Mouse (Mus musculus) MEL (cell line): Measurements from ENCODE around the gene Add2. TPM values are rescaled to one million over a fixed set of nuclear protein-coding genes. Genes with fewer than 3 reads are reported as not detected.
A peak's percentile ranks its signal among the peaks of the same experiment; 100 is the strongest.

ENCODE experiments used
- DNase-seq: peaks from one replicate; pipeline ENCODE4 v3.0.0; 2011; ENCODE audit warnings: low read depth, low spot score
- H3K27ac ChIP-seq: 2 replicates; pipeline ENCODE4 v1.5.1; 2012; ENCODE audit warnings: low read depth, mild to moderate bottlenecking, control low read depth, low read length, moderate library complexity; ENCODE audit not compliant: control insufficient read depth
- H3K27me3 ChIP-seq, 2 experiments: fragments of 150-350 bp in 1 of 2; sonication (generic) in 1 of 2; 2 replicates each; pipeline ENCODE4 v1.6.1; 2012; ENCODE audit warnings: low read length in 2 of 2, mild to moderate bottlenecking in 2 of 2, improper control_type of control experiment in 1 of 2, moderate library complexity in 1 of 2; ENCODE audit not compliant: insufficient read depth in 2 of 2, control insufficient read depth in 1 of 2
- H3K36me3 ChIP-seq, 2 experiments: 2 replicates each; pipeline ENCODE4 v1.6.1; 2012 to 2014; ENCODE audit warnings: low read length in 2 of 2, improper control_type of control experiment in 1 of 2, inconsistent platforms in 1 of 2, mild to moderate bottlenecking in 1 of 2; ENCODE audit not compliant: insufficient read depth in 2 of 2, control insufficient read depth in 1 of 2
- H3K4me1 ChIP-seq, 2 experiments: fragments of 150-350 bp in 1 of 2; sonication (generic) in 1 of 2; 2 replicates each; pipeline ENCODE4 v1.6.1; 2012; ENCODE audit warnings: low read length in 2 of 2, improper control_type of control experiment in 1 of 2, mild to moderate bottlenecking in 1 of 2; ENCODE audit not compliant: insufficient read depth in 2 of 2, control insufficient read depth in 1 of 2
- H3K4me3 ChIP-seq, 2 experiments: fragments of 150-350 bp in 1 of 2; sonication (generic) in 1 of 2; 2 replicates each; pipeline ENCODE4 v1.5.1; 2012; ENCODE audit warnings: low read depth in 2 of 2, low read length in 2 of 2, mild to moderate bottlenecking in 2 of 2, moderate library complexity in 2 of 2, control low read depth in 1 of 2, improper control_type of control experiment in 1 of 2; ENCODE audit not compliant: control insufficient read depth in 1 of 2, insufficient read depth in 1 of 2
- H3K79me2 ChIP-seq: 2 replicates; pipeline ENCODE4 v1.6.1; 2012; ENCODE audit warnings: mild to moderate bottlenecking, low read length, moderate library complexity; ENCODE audit not compliant: control insufficient read depth, poor library complexity, insufficient read depth
- H3K9ac ChIP-seq: 2 replicates; pipeline ENCODE4 v1.6.1; 2012; ENCODE audit warnings: low read depth, mild to moderate bottlenecking, control low read depth, low read length, moderate library complexity; ENCODE audit not compliant: control insufficient read depth, poor library complexity, severe bottlenecking
- H3K9me3 ChIP-seq: fragments of 150-350 bp; sonication (generic); replicated peaks from 2 replicates; pipeline ENCODE4 v1.6.1; 2012; ENCODE audit warnings: mild to moderate bottlenecking, low read length, improper control_type of control experiment, moderate library complexity; ENCODE audit not compliant: insufficient read depth
- BHLHE40 ChIP-seq: IDR thresholded peaks from 2 replicates; pipeline ENCODE4 v1.6.1; 2012; ENCODE audit warnings: low read depth, mild to moderate bottlenecking, inconsistent platforms, low read length, improper control_type of control experiment, borderline replicate concordance
- CHD2 ChIP-seq: IDR thresholded peaks from 2 replicates; pipeline ENCODE4 v1.6.1; 2011; ENCODE audit warnings: low read length, improper control_type of control experiment
- ETS1 ChIP-seq: IDR thresholded peaks from 2 replicates; pipeline ENCODE4 v1.6.1; 2012; ENCODE audit warnings: low read depth, mild to moderate bottlenecking, inconsistent platforms, low read length, improper control_type of control experiment, moderate library complexity
- GATA1 ChIP-seq: IDR thresholded peaks from 2 replicates; pipeline ENCODE4 v1.6.1; 2011; ENCODE audit warnings: low read depth, low read length, improper control_type of control experiment
- HCFC1 ChIP-seq: IDR thresholded peaks from 2 replicates; pipeline ENCODE4 v1.6.1; 2012; ENCODE audit warnings: low read depth, mild to moderate bottlenecking, inconsistent platforms, low read length, improper control_type of control experiment, moderate library complexity
- MAX ChIP-seq: IDR thresholded peaks from 2 replicates; pipeline ENCODE4 v1.6.1; 2011; ENCODE audit warnings: low read length, improper control_type of control experiment
- MEF2A ChIP-seq: IDR thresholded peaks from 2 replicates; pipeline ENCODE4 v1.6.1; 2014; ENCODE audit warnings: low read depth, mild to moderate bottlenecking, inconsistent platforms, low read length, improper control_type of control experiment; ENCODE audit not compliant: poor library complexity, insufficient replicate concordance, severe bottlenecking; ENCODE audit errors: extremely low read depth
- MXI1 ChIP-seq: IDR thresholded peaks from 2 replicates; pipeline ENCODE4 v1.6.1; 2011; ENCODE audit warnings: mild to moderate bottlenecking, low read depth, low read length, improper control_type of control experiment
- MYC ChIP-seq: IDR thresholded peaks from 2 replicates; pipeline ENCODE4 v1.6.1; 2011; ENCODE audit warnings: low read depth, mild to moderate bottlenecking, low read length, improper control_type of control experiment, moderate library complexity
- NELFE ChIP-seq: IDR thresholded peaks from 2 replicates; pipeline ENCODE4 v1.6.1; 2011; ENCODE audit warnings: low read depth, low read length, improper control_type of control experiment
- POLR2AphosphoS5 ChIP-seq: IDR thresholded peaks from 2 replicates; pipeline ENCODE4 v1.6.1; 2012; ENCODE audit warnings: low read depth, borderline replicate concordance, mild to moderate bottlenecking, inconsistent platforms, low read length, moderate library complexity, mixed read lengths
- RAD21 ChIP-seq: IDR thresholded peaks from 2 replicates; pipeline ENCODE4 v1.6.1; 2011; ENCODE audit warnings: mild to moderate bottlenecking, low read depth, low read length, improper control_type of control experiment
- RCOR1 ChIP-seq: IDR thresholded peaks from 2 replicates; pipeline ENCODE4 v1.6.1; 2012; ENCODE audit warnings: low read depth, mild to moderate bottlenecking, inconsistent platforms, low read length, improper control_type of control experiment
- SIN3A ChIP-seq: IDR thresholded peaks from 2 replicates; pipeline ENCODE4 v1.6.1; 2012; ENCODE audit warnings: low read length, improper control_type of control experiment, inconsistent platforms
- SMC3 ChIP-seq: IDR thresholded peaks from 2 replicates; pipeline ENCODE4 v1.6.1; 2011; ENCODE audit warnings: low read depth, low read length, improper control_type of control experiment
- TAL1 ChIP-seq: IDR thresholded peaks from 2 replicates; pipeline ENCODE4 v1.6.1; 2012; ENCODE audit warnings: mild to moderate bottlenecking, inconsistent platforms, low read length, moderate library complexity, mixed read lengths
- TBP ChIP-seq: IDR thresholded peaks from 2 replicates; pipeline ENCODE4 v1.8.0; 2011; ENCODE audit warnings: low read depth, low read length, improper control_type of control experiment
- UBTF ChIP-seq: IDR thresholded peaks from 2 replicates; pipeline ENCODE4 v1.6.1; 2012; ENCODE audit warnings: low read depth, mild to moderate bottlenecking, inconsistent platforms, low read length, improper control_type of control experiment, moderate library complexity, borderline replicate concordance; ENCODE audit not compliant: insufficient read depth
- USF1 ChIP-seq: IDR thresholded peaks from 2 replicates; pipeline ENCODE4 v1.6.1; 2014; ENCODE audit warnings: low read depth, mild to moderate bottlenecking, inconsistent platforms, low read length, improper control_type of control experiment, moderate library complexity
- ZC3H11A ChIP-seq: IDR thresholded peaks from 2 replicates; pipeline ENCODE4 v1.6.1; 2012; ENCODE audit warnings: low read depth, mild to moderate bottlenecking, inconsistent platforms, low read length, improper control_type of control experiment
- ZKSCAN1 ChIP-seq: IDR thresholded peaks from 2 replicates; pipeline ENCODE4 v1.6.1; 2012; ENCODE audit warnings: low read depth, mild to moderate bottlenecking, inconsistent platforms, low read length, improper control_type of control experiment, moderate library complexity
- ZMIZ1 ChIP-seq: IDR thresholded peaks from 2 replicates; pipeline ENCODE4 v1.6.1; 2012; ENCODE audit warnings: low read depth, mild to moderate bottlenecking, inconsistent platforms, low read length, improper control_type of control experiment, moderate library complexity
- polyA plus RNA-seq, 2 experiments: library from polyadenylated mRNA; stranded (reverse) in 1 of 2; unstranded in 1 of 2; fragments of >175 nt in 1 of 2; fragments of >200 nt in 1 of 2; gene quantifications; 2 replicates each; pipeline versions ENCODE4 v1.2.1 to v1.2.4; 2012; ENCODE audit warnings: low replicate concordance in 2 of 2, low read depth in 1 of 2; ENCODE audit not compliant: insufficient read length in 2 of 2, insufficient read depth in 1 of 2, missing spikeins in 1 of 2
- total RNA-seq: library from RNA; depleted of rRNA; stranded (reverse); fragments of 300-350 nt; gene quantifications from 2 replicates; pipeline ENCODE4 v1.2.3, GENCODE M21; 2012

The Add2 gene
- total and polyA plus RNA-seq, 3 experiments, result 85.0 to 191 (median 129) TPM

DNA sequence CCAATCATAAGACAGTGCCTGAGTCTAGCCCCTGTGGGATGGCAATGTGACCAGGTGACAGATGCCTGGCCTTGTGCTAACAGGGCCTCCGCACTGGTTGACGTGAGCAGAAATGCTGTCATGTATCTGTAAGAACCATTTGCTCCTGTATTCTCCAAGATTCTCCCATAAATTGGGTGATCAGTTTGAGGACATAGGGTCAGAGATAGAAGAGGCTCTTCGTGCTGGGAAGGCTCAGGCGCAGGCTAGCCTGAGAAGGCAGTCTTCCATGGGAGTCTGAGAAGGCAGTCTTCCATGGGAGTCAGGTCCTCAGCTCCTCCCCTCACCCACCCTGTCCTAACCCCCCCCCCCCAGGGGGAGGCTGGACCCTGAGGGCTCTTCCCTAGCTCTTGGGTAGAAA is 94.6 kb downstream of the Add2 start:
- no peaks in the 10 kb centered on the region for H3K27me3 ChIP-seq

DNA sequence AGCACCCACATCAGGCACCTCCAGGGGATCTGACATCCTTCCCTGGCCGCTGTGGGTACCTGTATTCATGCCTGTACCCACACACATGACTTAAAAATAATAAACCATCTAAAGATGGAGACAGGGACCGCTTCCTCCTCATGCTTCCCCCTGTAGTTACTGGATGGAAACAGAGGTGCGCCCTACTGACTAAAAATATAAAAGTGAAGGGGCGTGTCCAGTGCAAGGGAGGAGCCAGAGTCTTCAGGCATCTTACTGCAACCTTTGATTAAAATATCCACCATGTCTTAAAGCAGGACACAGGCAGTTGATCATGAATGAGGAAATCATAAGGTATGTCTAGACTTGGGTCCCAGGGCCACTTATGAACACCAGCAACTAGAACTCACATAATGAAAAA is 97.3 kb downstream of the Add2 start:
- H3K27ac ChIP-seq, result no peak overlapping the region
- no peaks in the 10 kb centered on the region for H3K9me3 ChIP-seq
- H3K36me3 ChIP-seq, result peaks cover 0 to 20% of the 10 kb centered on the region in 2 experiments; a peak in 2 of 4 replicates
- no peaks in the 10 kb centered on the region for H3K79me2 ChIP-seq
- no peak overlapping the region for H3K9ac ChIP-seq
- peak; percentile 70 for DNase-seq
- H3K4me3 ChIP-seq, result no peak overlapping the region
- TF ChIP-seq MAX (no peak), CHD2 (no peak), USF1 (no peak), HCFC1 (no peak), SMC3 (no peak), BHLHE40 (no peak)
- peaks cover 12 to 31% of the 10 kb centered on the region in 2 experiments for H3K4me1 ChIP-seq
- no peaks in the 10 kb centered on the region for H3K27me3 ChIP-seq

More for the DNA sequence above, 94.6 kb downstream of the Add2 start:
- DNase-seq, result peak; percentile 46
- H3K27ac ChIP-seq, result no peak overlapping the region
- no peak overlapping the region for H3K4me3 ChIP-seq
- no peak overlapping the region for H3K9ac ChIP-seq
- H3K4me1 ChIP-seq, result peaks cover 0 to 9% of the 10 kb centered on the region in 2 experiments; a peak in 3 of 4 replicates
- H3K79me2 ChIP-seq, result no peaks in the 10 kb centered on the region
- no peak for TF ChIP-seq RAD21
- no peak for TF ChIP-seq TBP
- no peak for TF ChIP-seq RCOR1
- TF ChIP-seq POLR2AphosphoS5, result no peak
- no peak for TF ChIP-seq UBTF
- no peak for TF ChIP-seq GATA1
- no peak for TF ChIP-seq MYC
- no peak for TF ChIP-seq MEF2A
- no peak for TF ChIP-seq TAL1
- no peak for TF ChIP-seq MXI1
- TF ChIP-seq ZMIZ1, result peak; percentile 64
- no peak for TF ChIP-seq ETS1
- 0 out of 2 replicates have a peak, but pooled peaks have one; percentile 36 for TF ChIP-seq CHD2
- no peak for TF ChIP-seq BHLHE40
- no peak for TF ChIP-seq SIN3A
- no peak for TF ChIP-seq ZKSCAN1
- no peak for TF ChIP-seq ZC3H11A
- TF ChIP-seq NELFE, result no peak
- peaks cover 3% of the 10 kb centered on the region in 2 experiments; a peak in 3 of 4 replicates for H3K36me3 ChIP-seq
- H3K9me3 ChIP-seq, result no peaks in the 10 kb centered on the region
